Mouse (Mus musculus) bone marrow, adult 2 months (tissue): ENCODE measurements at regions not wholly inside any gene's neighbourhood (a gene's known extent, or its start where the extent isn't known, plus 50 kb on each side); places are given as distances from the start of the nearest gene placed in this dataset.

Source experiments
- CTCF ChIP-seq: fragments of 200-500 bp; IDR thresholded peaks from 2 replicates; pipeline ENCODE4 v1.5.1; 2011; ENCODE audit warnings: low read length, control low read depth; ENCODE audit not compliant: control insufficient read depth, insufficient read depth
- POLR2A ChIP-seq: fragments of 200-500 bp; IDR thresholded peaks from 2 replicates; pipeline ENCODE4 v1.6.1; 2011; ENCODE audit warnings: low read depth, mild to moderate bottlenecking, control low read depth, low read length, borderline replicate concordance; ENCODE audit not compliant: control insufficient read depth

DNA sequence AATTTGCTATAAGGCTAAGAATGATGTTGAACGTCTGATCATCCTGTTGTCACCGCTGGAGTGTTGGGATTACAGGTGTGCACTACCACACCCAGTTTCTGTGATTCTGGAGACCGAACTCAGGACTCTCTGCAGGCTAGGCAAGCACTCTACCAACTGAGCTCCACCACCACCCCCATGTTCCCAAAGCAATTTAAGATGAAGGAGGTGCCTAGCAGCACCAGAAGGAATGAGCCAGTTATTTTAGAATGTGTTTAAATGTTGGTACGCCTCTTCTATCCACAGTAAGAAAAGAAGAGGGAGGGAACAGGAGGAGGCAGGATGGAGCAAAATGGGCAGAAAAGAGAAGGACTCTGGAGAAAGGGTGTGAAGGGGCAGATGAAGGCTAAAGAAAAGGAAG, 72.6 kb downstream of the Chst1 start:
- TF ChIP-seq CTCF (no peak), POLR2A (no peak)
